Mouse (Mus musculus): ENCODE measurements around the gene Tmigd3. TPM values are rescaled to one million over a fixed set of nuclear protein-coding genes. Genes with fewer than 3 reads are reported as not detected.
A peak's percentile ranks its signal among the peaks of the same experiment; 100 is the strongest.

Gene Tmigd3
- total RNA-seq (2021) (under 1 TPM in 1 of 2 experiments, not detected in 1; 0.31 TPM), polyA plus RNA-seq (2012; rRNA removed) (0.35 TPM in 1 of 2 replicates, not detected in the other)
- long read RNA-seq, partial matches to known transcripts, result 0 of 5 reads
- long read RNA-seq, other reads (novel, unspliced or antisense), result 5 of 5 reads

DNA sequence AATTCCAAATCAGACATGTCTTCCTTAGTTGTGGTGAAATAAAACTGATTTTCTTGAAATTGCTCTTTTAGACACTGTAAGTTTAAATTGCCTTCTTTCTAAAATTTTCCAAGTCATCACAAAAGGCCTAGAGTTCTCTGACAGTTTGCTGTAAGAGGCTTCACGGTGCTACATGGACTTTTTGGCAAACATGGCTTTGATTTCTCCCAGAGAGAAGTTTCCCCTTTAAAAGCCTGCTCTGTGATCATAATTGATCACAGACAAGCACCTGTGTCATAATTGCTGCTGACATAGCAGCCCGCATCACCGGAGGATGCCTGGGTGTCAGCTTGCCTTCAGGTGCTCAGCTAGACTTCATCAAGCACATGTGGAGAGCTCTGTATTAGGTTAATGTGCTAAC is at the start of gene Tmigd3, which contains the start of gene Adora3:
Tmigd3 (plus strand) TSS at position 346 of the 400 bp plus-strand sequence.
Adora3 (plus strand) TSS at position 301 of the 400 bp plus-strand sequence.
- peaks cover 3% of the 10 kb centered on the region for H3K36me3 ChIP-seq (ENCODE audit: control insufficient read depth, insufficient read depth, low read length)
- intact Hi-C loops (cut with DNase I), result no loop called here
- H3K27ac ChIP-seq, result no peak within 1 kb of the TSS; the same call in 1 of the 2 replicates
- TF ChIP-seq EP300 (IDR thresholded peaks at IDR 0.05; ENCODE audit: insufficient read depth, low read depth, low read length), result no peak
- TF ChIP-seq POLR2A (IDR thresholded peaks at IDR 0.05; ENCODE audit: insufficient read depth, low read depth, low read length), result no peak
- no peak for TF ChIP-seq CTCF (IDR thresholded peaks at IDR 0.05)
- H3K4me1 ChIP-seq (ENCODE audit: control insufficient read depth, insufficient read depth, low read length), result peaks cover 12% of the 10 kb centered on the region
- DNase-seq, result no peak
- no peaks in the 10 kb centered on the region for H3K27me3 ChIP-seq (ENCODE audit: control insufficient read depth, insufficient read depth, low read length)
- 93% methylated on average over 3 of the region's 3 CpGs for WGBS
- H3K4me3 ChIP-seq, result no peak within 1 kb of the TSS
- no peaks in the 10 kb centered on the region for H3K79me2 ChIP-seq (replicated peaks; ENCODE audit: control insufficient read depth, insufficient read depth, low read length)
- H3K9ac ChIP-seq (ENCODE audit: low read depth, low read length), result no peak within 1 kb of the TSS

DNA sequence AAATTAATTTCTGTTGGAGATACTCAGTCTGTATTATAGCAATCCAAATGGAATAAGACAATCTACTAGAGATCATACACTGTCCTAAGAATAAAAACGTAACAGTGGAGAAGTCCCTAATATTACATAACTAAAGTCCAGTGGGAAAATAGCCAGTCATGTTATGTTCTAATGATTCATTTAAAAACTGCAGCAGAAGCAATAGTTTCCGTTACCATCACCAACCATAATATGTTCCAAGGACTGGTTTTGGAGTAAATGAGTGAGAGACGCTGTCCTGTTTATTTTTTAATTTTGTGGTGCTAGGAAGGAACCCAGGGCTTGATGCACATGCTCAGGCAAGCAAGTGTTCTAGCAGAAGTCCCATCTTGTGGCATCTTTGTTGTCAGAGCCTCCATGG is 49.2 kb upstream of the Tmigd3 start:
- H3K27ac ChIP-seq, result no peak overlapping the region
- no peaks in the 10 kb centered on the region for H3K79me2 ChIP-seq (replicated peaks; ENCODE audit: control insufficient read depth, insufficient read depth, low read length)
- intact Hi-C loops (cut with DNase I), result no loop called here
- H3K27me3 ChIP-seq (ENCODE audit: control insufficient read depth, insufficient read depth, low read length), result no peaks in the 10 kb centered on the region
- peaks cover 7% of the 10 kb centered on the region; the same call in 1 of the 2 replicates for H3K36me3 ChIP-seq (ENCODE audit: control insufficient read depth, insufficient read depth, low read length)
- H3K9ac ChIP-seq (ENCODE audit: low read depth, low read length), result no peak overlapping the region
- TF ChIP-seq EP300 (IDR thresholded peaks at IDR 0.05; ENCODE audit: insufficient read depth, low read depth, low read length), result no peak
- TF ChIP-seq POLR2A (IDR thresholded peaks at IDR 0.05; ENCODE audit: insufficient read depth, low read depth, low read length), result no peak
- TF ChIP-seq CTCF (IDR thresholded peaks at IDR 0.05), result no peak
- DNase-seq, result no peak
- no peak overlapping the region for H3K4me3 ChIP-seq
- peaks cover 22% of the 10 kb centered on the region for H3K4me1 ChIP-seq (ENCODE audit: control insufficient read depth, insufficient read depth, low read length)
- 86% methylated on average over 3 of the region's 3 CpGs for WGBS

DNA sequence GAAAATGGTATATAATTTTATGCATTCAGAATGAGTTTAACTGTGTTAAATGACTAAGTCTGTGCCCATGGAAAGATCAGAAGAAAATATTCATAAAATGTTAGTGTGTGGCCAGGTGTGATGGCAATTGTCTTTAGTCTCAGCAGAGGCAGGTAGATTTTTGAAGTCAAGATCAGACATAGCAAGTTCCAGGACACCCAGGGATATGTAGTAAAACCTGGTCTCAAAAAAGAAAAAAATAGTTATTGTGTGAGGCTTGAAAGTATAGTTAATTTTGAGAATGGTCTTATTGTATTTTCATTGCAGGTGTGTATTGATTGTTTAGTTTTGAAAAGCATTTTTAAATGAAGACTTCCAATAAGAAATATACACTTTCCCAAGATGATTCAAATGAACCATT is 47.1 kb upstream of the Tmigd3 start:
- Histone ChIP-seq H3K27ac (no peak overlapping the region), H3K36me3 (ENCODE audit: control insufficient read depth, insufficient read depth, low read length) (peaks cover 10% of the 10 kb centered on the region)
- DNase-seq, result no peak

DNA sequence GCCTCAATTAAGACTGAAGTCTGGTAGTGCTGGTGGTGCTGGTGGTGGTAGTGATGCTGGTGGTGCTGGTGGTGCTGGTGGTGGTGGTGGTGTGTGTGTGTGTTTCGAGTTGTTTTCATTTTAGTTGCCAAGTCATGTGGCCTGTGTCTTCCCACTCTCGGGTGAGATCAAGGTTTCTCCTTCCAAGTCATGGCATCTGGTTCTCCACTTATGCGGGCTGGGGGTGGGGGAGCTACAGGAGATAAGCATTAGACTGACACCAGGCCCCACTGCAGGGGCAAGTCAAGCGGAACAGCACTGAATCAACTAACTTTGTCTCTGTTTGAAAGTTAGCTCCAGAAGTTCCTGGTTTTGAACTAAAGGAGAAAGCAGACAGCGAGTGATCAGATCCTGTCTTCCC is 46.6 kb upstream of the Tmigd3 start:
- WGBS, result 49% methylated on average over 5 of the region's 5 CpGs
- Histone ChIP-seq H3K27ac (peak overlapping the region; percentile 90), H3K4me3 (no peak overlapping the region), H3K27me3 (ENCODE audit: control insufficient read depth, insufficient read depth, low read length) (no peaks in the 10 kb centered on the region), H3K79me2 (replicated peaks; ENCODE audit: control insufficient read depth, insufficient read depth, low read length) (no peaks in the 10 kb centered on the region), H3K4me1 (ENCODE audit: control insufficient read depth, insufficient read depth, low read length) (peaks cover 20% of the 10 kb centered on the region), H3K9ac (ENCODE audit: low read depth, low read length) (no peak overlapping the region; the same call in 1 of the 2 replicates), H3K36me3 (ENCODE audit: control insufficient read depth, insufficient read depth, low read length) (peaks cover 10% of the 10 kb centered on the region)
- DNase-seq, result peak; percentile 50 to 54
- intact Hi-C loops (cut with DNase I), result no loop called here
- TF ChIP-seq CTCF (IDR thresholded peaks at IDR 0.05), result no peak
- peak; percentile 73; the same call in 1 of the 2 replicates for TF ChIP-seq EP300 (IDR thresholded peaks at IDR 0.05; ENCODE audit: insufficient read depth, low read depth, low read length)

More for the DNA sequence above, 47.1 kb upstream of the Tmigd3 start:
- intact Hi-C loops (cut with DNase I), result loop anchor here (2.0 kb wide), 1 partner anchor 51 kb away; no protein-coding TSS in a partner anchor
- Histone ChIP-seq H3K79me2 (replicated peaks; ENCODE audit: control insufficient read depth, insufficient read depth, low read length) (no peaks in the 10 kb centered on the region), H3K27me3 (ENCODE audit: control insufficient read depth, insufficient read depth, low read length) (no peaks in the 10 kb centered on the region), H3K9ac (ENCODE audit: low read depth, low read length) (no peak overlapping the region), H3K4me3 (no peak overlapping the region), H3K4me1 (ENCODE audit: control insufficient read depth, insufficient read depth, low read length) (peaks cover 20% of the 10 kb centered on the region)
- TF ChIP-seq CTCF (IDR thresholded peaks at IDR 0.05), result no peak
- no peak for TF ChIP-seq EP300 (IDR thresholded peaks at IDR 0.05; ENCODE audit: insufficient read depth, low read depth, low read length)
- no peak for TF ChIP-seq POLR2A (IDR thresholded peaks at IDR 0.05; ENCODE audit: insufficient read depth, low read depth, low read length)

DNA sequence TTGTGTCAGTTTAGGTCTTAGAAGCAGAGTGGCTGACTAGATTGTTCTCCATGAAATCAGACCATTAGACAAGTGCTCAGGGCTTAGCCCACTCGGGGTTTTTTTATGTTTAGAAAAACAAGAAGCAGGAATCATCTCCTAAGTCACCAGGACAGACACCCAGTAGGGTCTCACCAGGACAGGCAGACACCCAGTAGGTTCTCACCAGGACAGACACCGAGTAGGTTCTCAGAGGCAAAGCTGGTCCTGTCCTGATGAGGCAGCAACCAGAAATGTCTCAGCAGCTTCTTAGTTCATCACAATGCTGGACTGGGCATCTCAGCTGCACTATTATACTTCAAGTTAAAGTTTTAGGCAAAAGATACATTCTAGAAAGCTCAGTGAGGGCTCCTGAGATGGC is 46.0 kb upstream of the Tmigd3 start:
- TF ChIP-seq EP300 (IDR thresholded peaks at IDR 0.05; ENCODE audit: insufficient read depth, low read depth, low read length) (no peak), CTCF (IDR thresholded peaks at IDR 0.05) (no peak), POLR2A (IDR thresholded peaks at IDR 0.05; ENCODE audit: insufficient read depth, low read depth, low read length) (no peak)
- intact Hi-C loops (cut with DNase I), result loop anchor here (1.0 to 5.0 kb wide), 3 partner anchors 23 to 137 kb away; partner anchors contain the start of genes Ddx20 and Rap1a

DNA sequence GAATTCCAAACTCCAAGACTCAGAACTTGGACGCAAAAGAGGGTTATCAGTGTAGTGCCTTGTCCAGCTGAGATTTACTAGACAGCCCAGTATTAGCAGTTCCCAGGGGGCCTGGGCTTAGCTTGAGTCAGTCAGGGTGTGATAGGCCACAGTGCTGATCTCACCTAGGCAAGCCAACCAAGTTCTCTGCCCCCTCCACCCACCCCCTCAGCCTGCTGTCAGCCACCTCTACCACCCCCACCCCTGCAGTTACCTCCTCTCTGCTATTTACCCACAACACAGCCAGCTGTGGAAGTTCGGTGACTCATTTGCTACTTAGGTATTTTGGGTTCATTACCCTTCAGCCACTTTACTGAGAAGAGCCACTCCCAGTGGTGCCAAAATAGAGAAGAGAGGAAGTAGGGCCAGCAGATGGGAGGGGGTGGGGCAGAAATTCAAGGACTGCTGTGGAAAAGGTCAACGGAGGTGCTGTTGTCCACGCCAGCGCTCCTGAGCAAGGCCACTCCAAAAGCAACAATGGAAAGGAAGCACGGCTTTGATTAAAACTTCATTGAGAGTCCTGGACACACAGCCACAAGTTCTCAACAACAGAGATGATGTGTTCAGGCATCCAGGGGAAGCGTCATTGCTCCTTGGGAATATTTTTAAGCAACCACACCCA is 45.1 kb upstream of the Tmigd3 start:
- Histone ChIP-seq H3K9ac (ENCODE audit: low read depth, low read length) (no peak overlapping the region), H3K4me1 (ENCODE audit: control insufficient read depth, insufficient read depth, low read length) (peaks cover 20% of the 10 kb centered on the region), H3K36me3 (ENCODE audit: control insufficient read depth, insufficient read depth, low read length) (peaks cover 10% of the 10 kb centered on the region), H3K4me3 (no peak overlapping the region), H3K79me2 (replicated peaks; ENCODE audit: control insufficient read depth, insufficient read depth, low read length) (no peaks in the 10 kb centered on the region), H3K27ac (peak overlapping the region; percentile 90), H3K27me3 (ENCODE audit: control insufficient read depth, insufficient read depth, low read length) (no peaks in the 10 kb centered on the region)
- peak; percentile 68 to 84 for DNase-seq
- WGBS, result 11% methylated on average over 7 of the region's 7 CpGs
- TF ChIP-seq POLR2A (IDR thresholded peaks at IDR 0.05; ENCODE audit: insufficient read depth, low read depth, low read length) (no peak; the same call in 1 of the 2 replicates), EP300 (IDR thresholded peaks at IDR 0.05; ENCODE audit: insufficient read depth, low read depth, low read length) (peak; percentile 98)
- intact Hi-C loops (cut with DNase I), result loop anchor here (1.0 to 5.0 kb wide), 4 partner anchors 24 to 138 kb away; partner anchors contain the start of genes Ddx20 and Rap1a

More for the DNA sequence above, 46.0 kb upstream of the Tmigd3 start:
- no peak overlapping the region for H3K9ac ChIP-seq (ENCODE audit: low read depth, low read length)
- no peaks in the 10 kb centered on the region for H3K27me3 ChIP-seq (ENCODE audit: control insufficient read depth, insufficient read depth, low read length)
- peaks cover 10% of the 10 kb centered on the region for H3K36me3 ChIP-seq (ENCODE audit: control insufficient read depth, insufficient read depth, low read length)
- peaks cover 20% of the 10 kb centered on the region for H3K4me1 ChIP-seq (ENCODE audit: control insufficient read depth, insufficient read depth, low read length)
- DNase-seq, result no peak
- H3K27ac ChIP-seq, result peak overlapping the region; percentile 90
- WGBS, result 47% methylated on average over 2 of the region's 2 CpGs
- H3K79me2 ChIP-seq (replicated peaks; ENCODE audit: control insufficient read depth, insufficient read depth, low read length), result no peaks in the 10 kb centered on the region
- H3K4me3 ChIP-seq, result no peak overlapping the region

Data from heart, adult 2 months (tissue).